Mouse (Mus musculus): ENCODE measurements around the gene Coa7.

DNA sequence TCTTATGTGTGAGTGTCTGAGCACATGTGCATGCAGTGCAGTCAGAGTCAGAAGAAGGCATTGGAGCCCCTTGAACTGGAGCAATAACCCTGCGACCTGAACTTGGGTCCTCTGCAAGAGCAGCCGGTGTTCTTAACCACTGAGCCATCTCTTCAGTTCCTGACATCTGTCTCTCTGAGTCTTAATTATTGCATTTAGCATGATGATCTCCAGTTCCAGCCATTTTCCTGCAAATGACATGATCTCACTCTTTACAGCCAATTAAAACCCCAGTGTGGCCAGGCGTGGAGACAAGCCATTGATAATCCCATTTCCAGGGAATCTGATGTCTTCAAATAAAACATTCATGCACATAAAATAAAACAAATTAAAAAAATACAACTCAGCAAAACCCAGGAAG, 60.8 kb downstream of the Coa7 start:
- TF ChIP-seq CTCF (IDR thresholded peaks at IDR 0.05; ENCODE audit: extremely low read depth, insufficient read depth, low read length), result no peak
- TF ChIP-seq POLR2A (IDR thresholded peaks at IDR 0.05; ENCODE audit: extremely low read depth, insufficient read depth, low read length), result no peak

Data from cortical plate, adult 2 months (tissue).